Mouse (Mus musculus) limb, embryonic 15.5 days (tissue): ENCODE data around the gene Card6. TPM values are rescaled to one million over a fixed set of nuclear protein-coding genes. Genes with fewer than 3 reads are reported as not detected.

ENCODE experiments used
- polyA plus RNA-seq: library from polyadenylated mRNA; unstranded; fragments of >200 nt; fragmentation: Nextera tagmentation; extraction: Ambion mirVana; gene quantifications from 2 replicates; pipeline ENCODE4 v1.2.1, GENCODE M21; 2015

Gene Card6
- polyA plus RNA-seq, 1 experiment from 2014 or later, result 1.4 TPM

Other genes with a start within 250 kb of the Card6 start
- gene Mroh2b, start 209.8 kb downstream of the Card6 start, polyA plus RNA-seq, result not detected in 2 replicates
- gene C7, start 44.8 kb downstream of the Card6 start, polyA plus RNA-seq, result 0.15 and 0.37 TPM in 2 replicates
- 448 and 621 TPM in 2 replicates for gene Rpl37, start 8.1 kb upstream of the Card6 start, polyA plus RNA-seq
- gene Prkaa1, start 35.3 kb upstream of the Card6 start, polyA plus RNA-seq, result 15.4 and 16.1 TPM in 2 replicates
- gene Ttc33, start 77.0 kb upstream of the Card6 start, polyA plus RNA-seq, result 34.8 and 37.8 TPM in 2 replicates
- 5.0 and 5.6 TPM in 2 replicates for gene Ptger4, start 135.6 kb upstream of the Card6 start, polyA plus RNA-seq